Mouse (Mus musculus) left cerebral cortex, adult 6 months (tissue): ENCODE results near the gene Optn. TPM values are rescaled to one million over a fixed set of nuclear protein-coding genes. Genes with fewer than 3 reads are reported as not detected.

Source experiments
- long read RNA-seq, 2 experiments: library from polyadenylated mRNA; unstranded; transcript quantifications; one replicate each; pipeline ENCODE4 v2.0.0; 2019 to 2020
- polyA plus RNA-seq: library from polyadenylated mRNA; unstranded; fragments of <200 nt; fragmentation: Nextera tagmentation; gene quantifications from 2 replicates; pipeline ENCODE4 v1.2.3, GENCODE M21; 2021

Optn gene
- 7.6 and 10.4 TPM in 2 replicates for polyA plus RNA-seq
- long read RNA-seq, experiment 1, transcript Optn-202 (14 exons, 2,614 nt), result major isoform, 52 of 91 reads
- long read RNA-seq, experiment 1, partial matches to known transcripts, result 6 of 91 reads
- long read RNA-seq, experiment 1, other reads (novel, unspliced or antisense), result 31 of 91 reads
- long read RNA-seq, experiment 2, transcript Optn-202 (14 exons, 2,614 nt), result major isoform, 9 of 22 reads
- long read RNA-seq, experiment 2, partial matches to known transcripts, result 4 of 22 reads
- long read RNA-seq, experiment 2, other reads (novel, unspliced or antisense), result 7 of 22 reads

DNA sequence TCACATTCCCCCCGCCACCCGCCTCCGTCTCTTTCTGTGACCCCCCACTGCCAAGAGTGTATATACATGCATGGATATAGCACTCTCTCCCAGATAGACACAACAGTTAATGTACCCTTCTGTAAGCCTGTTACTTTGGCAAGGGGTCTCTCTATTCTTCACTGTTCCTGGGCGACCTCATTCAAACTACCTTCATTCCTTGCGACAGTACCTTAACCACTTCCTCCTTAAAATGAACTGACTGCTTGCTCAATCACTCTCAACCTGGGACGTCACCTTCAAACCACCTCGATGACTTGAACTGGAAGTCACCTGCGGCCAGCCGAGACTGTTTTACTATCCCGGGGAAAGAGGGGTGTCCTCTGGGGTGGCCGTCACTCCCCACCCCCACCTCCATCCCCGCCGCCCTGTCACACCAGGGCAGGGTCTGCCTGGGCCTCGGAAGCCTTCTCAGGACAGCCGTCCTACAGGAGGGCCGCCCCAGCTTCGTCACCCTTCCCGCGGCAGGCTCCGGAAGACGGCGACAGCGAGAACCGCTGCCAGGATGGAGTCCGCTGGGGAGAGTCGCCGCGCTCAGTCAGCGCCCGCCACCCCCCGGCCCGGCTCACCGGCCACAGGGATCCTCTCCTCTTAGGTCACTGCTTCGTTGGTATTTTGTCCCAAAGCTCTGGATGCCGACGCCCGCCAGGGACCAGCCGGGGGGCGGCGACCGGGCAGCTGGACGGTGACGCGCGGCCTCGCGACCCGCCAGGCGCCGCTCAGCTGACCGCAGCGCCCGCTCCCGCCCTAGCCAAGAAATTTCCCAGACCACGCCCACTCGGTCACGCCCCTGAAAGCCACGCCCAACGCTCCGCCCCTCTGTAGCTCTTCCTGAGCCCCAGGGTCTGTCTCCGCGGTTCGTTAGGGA is at the start of gene Optn:
TSS of gene Optn (minus strand) at position 753 of the 907 bp plus-strand sequence.

DNA sequence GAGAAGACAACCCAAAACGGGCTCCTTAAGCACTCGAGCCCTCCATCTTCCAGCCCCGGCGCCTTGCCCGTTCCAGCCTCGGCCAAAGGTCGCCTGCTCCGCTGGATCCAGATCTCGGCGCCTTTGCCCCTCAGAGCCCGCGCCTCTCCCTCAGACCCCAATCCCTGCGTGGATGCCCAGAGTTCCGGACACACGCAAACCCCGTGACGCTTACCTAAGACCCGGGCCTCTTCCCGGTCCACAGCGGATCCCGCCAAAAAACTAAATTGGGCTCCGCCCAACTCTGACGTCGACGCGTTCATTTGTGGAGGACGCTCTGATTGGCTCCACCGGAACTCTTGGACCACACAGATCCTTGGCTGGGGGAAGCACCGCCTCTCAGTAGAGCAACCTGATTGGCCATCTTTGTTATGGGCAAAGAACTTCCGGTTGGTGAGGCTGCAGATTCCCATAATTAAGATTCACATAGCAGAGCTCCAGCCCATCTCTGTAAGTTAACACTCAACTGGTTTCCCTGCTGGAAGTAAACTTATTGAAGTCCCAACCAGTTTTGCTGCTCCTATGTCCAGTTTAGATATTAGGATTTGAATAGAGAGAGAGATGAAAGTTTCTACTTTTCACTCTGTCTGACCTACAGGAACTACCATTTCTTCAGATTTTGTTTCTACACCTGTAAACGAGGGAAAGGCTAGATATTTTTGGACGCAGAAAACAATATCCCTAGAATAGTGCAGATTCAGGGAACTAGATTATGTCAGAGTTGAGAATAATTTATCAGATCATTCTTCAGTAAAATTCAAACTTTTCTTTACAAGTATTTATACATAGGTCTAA is 51.1 kb downstream of the Optn start, which contains the start of gene Mcm10:
TSS of gene Mcm10 (minus strand) at position 301 of the 834 bp plus-strand sequence.

DNA sequence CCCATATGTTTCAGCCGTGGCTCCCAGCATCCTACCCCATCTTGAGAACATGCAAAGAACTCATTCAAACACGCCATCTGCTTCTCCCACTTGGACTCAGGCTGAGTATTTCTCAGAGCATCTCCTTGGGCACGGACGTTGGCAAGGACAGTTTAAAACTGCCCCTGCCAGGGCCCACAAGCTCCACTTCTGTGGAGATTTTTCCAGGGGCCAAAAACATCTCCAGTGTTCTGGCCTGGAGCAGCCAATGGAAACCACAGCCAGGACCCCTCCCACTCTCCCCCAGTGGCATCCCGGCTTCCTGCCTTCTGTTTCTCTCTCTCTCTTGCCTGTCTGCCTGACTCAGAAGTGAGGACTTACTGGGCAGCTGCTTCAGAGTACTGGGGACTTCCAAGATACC is 88.0 kb downstream of the Optn start, which contains the start of gene Ucma:
TSS of gene Ucma (plus strand) at position 316 of the 400 bp plus-strand sequence.

Other genes with a start within 250 kb of the Optn start
- gene Sephs1, start 182.5 kb downstream of the Optn start, polyA plus RNA-seq, result 7.6 and 9.1 TPM in 2 replicates
- 189 and 196 TPM in 2 replicates for gene Phyh, start 145.0 kb downstream of the Optn start, polyA plus RNA-seq
- gene Ucma, start 87.9 kb downstream of the Optn start, polyA plus RNA-seq, result 1.9 and 3.8 TPM in 2 replicates
- 0.36 and 0.74 TPM in 2 replicates for gene Mcm10, start 51.3 kb downstream of the Optn start, polyA plus RNA-seq
- gene Ccdc3, start 73.7 kb upstream of the Optn start, polyA plus RNA-seq, result 6.8 and 12.9 TPM in 2 replicates